Comparison of ENCODE assay signal across 20 mouse cellular contexts in genomic region chr10:44659499-44659898, GRCm38 (mm10).
DNase-seq lines count a peak whose midpoint lies in the region; ATAC-seq and TF ChIP-seq lines count a peak whose summit lies in the region.
"Had no signal": no experiment of that assay in that cellular context is flagged by ENCODE, and none has a peak within 500 bp of the region (broad histone marks: within the 10 kb centered on the region; RNA-seq: fewer than 3 reads in every experiment).

No protein-coding gene starts in this region.

- H3K4me3 ChIP-seq in bone marrow macrophage, adult 2 months (ENCODE audit: insufficient read depth, low read length) = no peak overlapping the region
- H3K4me3 ChIP-seq: embryonic facial prominence, embryonic 10.5 days; embryonic facial prominence, embryonic 12.5 days; forebrain, embryonic 10.5 days; forebrain, embryonic 12.5 days had no signal

- peak; percentile 63; the same call in 1 of the 2 replicates for ATAC-seq in granulocyte monocyte progenitor cell, adult 5-6 weeks (replicated peaks; ENCODE audit: poor library complexity, severe bottlenecking)
- peak; percentile 74 for ATAC-seq in megakaryocyte, adult 5-6 weeks (ENCODE audit: poor library complexity, severe bottlenecking)
- no peak for ATAC-seq in erythroid progenitor cell, adult 5-6 weeks (replicated peaks; ENCODE audit: low FRiP score, poor library complexity, severe bottlenecking)
- no peak for ATAC-seq in inflammation-experienced regulatory T-cells, adult 6 months
- ATAC-seq: forebrain, embryonic 14.5 days; forebrain, embryonic 16.5 days had no signal

- DNase-seq in urinary bladder, adult 2 months (ENCODE audit: low spot score) = no peak
- DNase-seq: adrenal gland, adult 2 months; adrenal gland, postnatal 10 days; adrenal gland, postnatal 25 days; cerebellum, adult 11-12 months; cerebellum, adult 2 months; cerebellum, adult 9-10 months; cerebellum, postnatal 10 days; cerebellum, postnatal 25 days had no signal

- peak overlapping the region; percentile 96 for H3K27ac ChIP-seq in bone marrow macrophage, adult 2 months (ENCODE audit: insufficient read depth, low read depth, low read length)
- H3K27ac ChIP-seq: embryonic facial prominence, embryonic 10.5 days; embryonic facial prominence, embryonic 12.5 days; forebrain, embryonic 10.5 days; forebrain, embryonic 12.5 days had no signal

- TF ChIP-seq POLR2A in bone marrow macrophage, adult 2 months (IDR thresholded peaks at IDR 0.05; ENCODE audit: borderline replicate concordance, low read depth, low read length) = no peak

- TF ChIP-seq CTCF in bone marrow macrophage, adult 2 months (IDR thresholded peaks at IDR 0.05; ENCODE audit: low read depth, low read length) = no peak

- H3K4me1 ChIP-seq in bone marrow macrophage, adult 2 months (ENCODE audit: control insufficient read depth, insufficient read depth, low read length) = peaks cover 23% of the 10 kb centered on the region
- H3K4me1 ChIP-seq: embryonic facial prominence, embryonic 10.5 days; embryonic facial prominence, embryonic 12.5 days; forebrain, embryonic 10.5 days; forebrain, embryonic 12.5 days had no signal

Comparison
In these comparisons a context has a peak if more than half of its experiments do, and no peak if none do; other contexts are left out.
1. ATAC-seq: peak in granulocyte monocyte progenitor cell, adult 5-6 weeks (single experiment) and megakaryocyte, adult 5-6 weeks (single experiment); none in erythroid progenitor cell, adult 5-6 weeks (single experiment) and inflammation-experienced regulatory T-cells, adult 6 months (single experiment).